Mouse (Mus musculus) neural tube, embryonic 11.5 days (tissue): ENCODE data around the gene Epha3. TPM values are rescaled to one million over a fixed set of nuclear protein-coding genes. Genes with fewer than 3 reads are reported as not detected.
A peak's percentile ranks its signal among the peaks of the same experiment; 100 is the strongest.

Experiments
- ATAC-seq: fragments of 200-750 bp; cut with Nextera tagmentation; 2 replicates; pipeline ENCODE4 v1.8.0; 2017; ENCODE audit warnings: moderate number of reproducible peaks, mild to moderate bottlenecking, moderate TSS enrichment, moderate library complexity; ENCODE audit not compliant: insufficient read depth, low FRiP score, low TSS enrichment
- DNase-seq: peaks from one replicate; pipeline ENCODE4 v3.0.0-alpha.2; 2015; ENCODE audit warnings: low spot score
- H3K27ac ChIP-seq: fragments of 300-500 bp; sonication (generic); 2 replicates; pipeline ENCODE4 v1.5.1; 2014; ENCODE audit warnings: low read depth, mild to moderate bottlenecking, low read length
- H3K27me3 ChIP-seq: fragments of 300-500 bp; sonication (generic); 2 replicates; pipeline ENCODE4 v1.6.1; 2014; ENCODE audit warnings: mild to moderate bottlenecking, low read length, mixed read lengths; ENCODE audit not compliant: control insufficient read depth, insufficient read depth
- H3K36me3 ChIP-seq: fragments of 300-500 bp; sonication (generic); 2 replicates; pipeline ENCODE4 v1.6.1; 2014; ENCODE audit warnings: mild to moderate bottlenecking, low read length, moderate library complexity, mixed read lengths; ENCODE audit not compliant: control insufficient read depth, insufficient read depth
- H3K4me1 ChIP-seq: fragments of 300-500 bp; sonication (generic); 2 replicates; pipeline ENCODE4 v1.6.1; 2014; ENCODE audit warnings: low read length, mixed read lengths; ENCODE audit not compliant: control insufficient read depth, insufficient read depth
- H3K4me2 ChIP-seq: fragments of 300-500 bp; sonication (generic); 2 replicates; pipeline ENCODE4 v1.6.1; 2014; ENCODE audit warnings: low read depth, mild to moderate bottlenecking, moderate library complexity
- H3K4me3 ChIP-seq: fragments of 300-500 bp; sonication (generic); 2 replicates; pipeline ENCODE4 v1.5.1; 2014; ENCODE audit warnings: low read depth, low read length
- H3K9ac ChIP-seq: fragments of 300-500 bp; sonication (generic); 2 replicates; pipeline ENCODE4 v1.6.1; 2014; ENCODE audit warnings: mild to moderate bottlenecking, low read length
- H3K9me3 ChIP-seq: fragments of 300-500 bp; sonication (generic); 2 replicates; pipeline ENCODE4 v1.6.1; 2016; ENCODE audit warnings: low read length; ENCODE audit not compliant: control insufficient read depth
- WGBS: fragments of 180-500 bp; shearing (Covaris S2); extraction: QIAGEN DNeasy Blood & Tissue Kit; methylation state at CpG from one replicate; pipeline ENCODE4 v1.1.7; 2014; 5-methylcytosine and 5-hydroxymethylcytosine counted together
- polyA plus RNA-seq: library from polyadenylated mRNA; unstranded; fragments of >200 nt; fragmentation: Nextera tagmentation; extraction: Ambion mirVana; gene quantifications from 2 replicates; pipeline ENCODE4 v1.2.1, GENCODE M21; 2014

Gene Epha3
- polyA plus RNA-seq, 1 experiment from 2014 or later = 91.9 TPM

DNA sequence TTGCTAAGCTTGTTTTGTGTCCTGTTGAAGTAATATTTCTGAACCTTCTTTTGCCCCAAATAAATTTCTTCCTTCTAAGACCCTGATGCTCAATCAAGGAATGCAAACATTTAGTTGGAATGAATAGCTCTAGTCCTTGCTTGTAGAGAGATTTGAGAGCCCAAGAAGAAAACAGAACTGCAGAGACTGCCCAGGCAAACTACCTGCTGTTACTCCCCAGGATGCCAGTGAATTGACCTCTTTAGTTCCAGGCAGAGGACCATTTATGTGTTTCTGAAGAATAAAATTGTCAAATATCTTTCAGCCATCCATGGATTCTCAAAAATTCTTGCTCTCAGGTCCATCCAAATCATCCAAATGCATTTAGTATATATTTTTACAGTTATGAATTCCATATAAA, 238.7 kb downstream of the Epha3 start:
- DNase-seq = no peak
- H3K27ac ChIP-seq = no peak overlapping the region
- no peaks in the 10 kb centered on the region for H3K27me3 ChIP-seq

DNA sequence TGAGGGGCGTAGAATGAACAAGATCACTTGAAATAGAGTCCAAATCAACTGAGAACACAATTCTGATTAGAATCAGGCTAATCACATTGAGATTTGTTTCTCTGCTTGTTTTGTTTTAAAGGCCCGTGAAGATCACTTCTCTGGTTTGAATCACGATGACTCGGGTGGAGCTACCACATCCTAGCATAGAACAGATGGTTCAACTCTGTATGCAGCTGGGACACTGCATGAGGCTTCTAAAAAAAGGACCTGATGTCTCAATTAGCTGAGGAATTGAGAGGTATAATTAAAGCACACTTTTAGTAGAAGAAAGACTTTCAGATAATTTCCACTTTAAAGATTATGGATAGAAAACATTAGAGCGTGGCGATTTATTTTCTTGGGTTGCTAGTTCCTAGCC, 242.1 kb downstream of the Epha3 start:
- Histone ChIP-seq H3K9ac (no peak overlapping the region), H3K27ac (no peak overlapping the region), H3K4me2 (no peak overlapping the region), H3K4me3 (no peak overlapping the region), H3K4me1 (no peaks in the 10 kb centered on the region), H3K9me3 (no peaks in the 10 kb centered on the region), H3K36me3 (no peaks in the 10 kb centered on the region), H3K27me3 (no peaks in the 10 kb centered on the region)
- 76% methylated on average over 6 of the region's 6 CpGs for WGBS
- DNase-seq (no peak), ATAC-seq (no peak)

More for the DNA sequence above, 238.7 kb downstream of the Epha3 start:
- no peak for ATAC-seq
- Histone ChIP-seq H3K4me1 (no peaks in the 10 kb centered on the region), H3K4me3 (no peak overlapping the region), H3K36me3 (no peaks in the 10 kb centered on the region), H3K9me3 (no peaks in the 10 kb centered on the region), H3K9ac (no peak overlapping the region), H3K4me2 (no peak overlapping the region)

DNA sequence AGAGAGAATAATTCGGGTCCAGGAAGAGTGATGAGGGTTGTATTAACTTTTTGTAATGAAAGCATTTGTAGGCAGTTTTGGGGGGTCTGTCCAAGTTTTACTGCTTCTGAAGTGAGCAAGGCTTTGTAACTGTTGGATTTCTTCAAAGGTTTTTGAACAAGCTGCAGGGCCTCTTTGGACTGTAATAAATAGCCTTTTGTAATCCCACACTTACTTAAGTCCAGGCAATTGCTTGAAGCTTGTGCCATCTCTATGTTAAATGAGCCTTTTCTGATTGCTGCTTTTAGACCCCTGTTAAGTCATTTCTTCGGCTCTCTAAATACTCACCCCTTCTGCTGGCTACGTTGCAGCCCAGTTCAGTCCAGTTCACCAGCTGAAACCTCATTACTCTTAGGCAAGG, 248.6 kb downstream of the Epha3 start:
- no peak for DNase-seq
- no peaks in the 10 kb centered on the region for H3K36me3 ChIP-seq
- ATAC-seq = no peak
- no peaks in the 10 kb centered on the region for H3K9me3 ChIP-seq
- H3K4me3 ChIP-seq = no peak overlapping the region
- no peak overlapping the region for H3K27ac ChIP-seq
- H3K27me3 ChIP-seq = no peaks in the 10 kb centered on the region
- no peak overlapping the region for H3K9ac ChIP-seq
- H3K4me1 ChIP-seq = no peaks in the 10 kb centered on the region
- no peak overlapping the region for H3K4me2 ChIP-seq
- 23% methylated on average over 3 of the region's 3 CpGs for WGBS

DNA sequence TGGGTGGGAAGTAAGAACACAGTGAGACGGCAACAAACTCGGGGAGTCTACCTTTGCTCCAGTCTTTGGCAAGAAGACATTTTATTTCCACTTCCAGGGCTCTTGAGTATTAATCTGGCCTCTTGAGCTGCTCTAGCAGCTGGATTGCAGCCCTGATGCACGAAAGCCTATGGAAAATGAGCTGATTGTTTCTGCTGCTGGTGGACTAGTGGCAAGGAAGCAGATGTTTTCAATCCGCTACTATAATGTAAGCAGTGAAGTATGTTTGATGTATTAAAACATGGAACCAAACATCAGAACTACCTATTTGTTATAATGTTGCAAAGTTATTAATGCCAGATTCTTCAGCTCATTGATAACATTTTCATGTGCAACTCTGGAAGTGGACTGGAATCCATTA, 251.0 kb downstream of the Epha3 start:
- Histone ChIP-seq H3K9ac (no peak overlapping the region), H3K27ac (no peak overlapping the region), H3K27me3 (no peaks in the 10 kb centered on the region), H3K9me3 (no peaks in the 10 kb centered on the region), H3K4me1 (no peaks in the 10 kb centered on the region), H3K4me2 (no peak overlapping the region), H3K4me3 (no peak overlapping the region), H3K36me3 (no peaks in the 10 kb centered on the region)
- ATAC-seq = no peak
- WGBS = 70% methylated on average over 4 of the region's 4 CpGs
- no peak for DNase-seq

DNA sequence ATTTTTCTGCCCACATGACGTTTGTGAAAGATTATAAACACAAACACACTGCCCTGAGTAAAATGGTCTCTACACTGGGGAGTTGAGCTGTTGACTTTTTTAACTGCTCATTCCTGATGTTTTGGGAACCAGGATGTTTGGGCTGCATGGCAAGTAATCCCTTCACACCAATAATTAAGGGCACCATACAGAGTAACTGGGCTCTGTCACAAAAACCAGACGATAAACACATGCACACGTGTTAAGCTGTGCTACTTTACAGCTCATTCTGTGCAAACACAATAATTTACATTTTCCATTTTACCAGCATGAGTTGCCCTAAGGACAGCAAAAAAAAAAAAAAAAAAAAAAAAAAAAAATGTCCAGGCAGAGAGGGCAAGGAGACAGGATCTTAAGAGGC, 263.7 kb downstream of the Epha3 start:
- Histone ChIP-seq H3K4me3 (no peak overlapping the region), H3K9ac (no peak overlapping the region), H3K27ac (no peak overlapping the region), H3K9me3 (no peaks in the 10 kb centered on the region), H3K4me2 (no peak overlapping the region), H3K4me1 (no peaks in the 10 kb centered on the region), H3K36me3 (no peaks in the 10 kb centered on the region), H3K27me3 (no peaks in the 10 kb centered on the region)
- no peak for DNase-seq
- WGBS = 52% methylated on average over 3 of the region's 3 CpGs
- ATAC-seq = no peak

DNA sequence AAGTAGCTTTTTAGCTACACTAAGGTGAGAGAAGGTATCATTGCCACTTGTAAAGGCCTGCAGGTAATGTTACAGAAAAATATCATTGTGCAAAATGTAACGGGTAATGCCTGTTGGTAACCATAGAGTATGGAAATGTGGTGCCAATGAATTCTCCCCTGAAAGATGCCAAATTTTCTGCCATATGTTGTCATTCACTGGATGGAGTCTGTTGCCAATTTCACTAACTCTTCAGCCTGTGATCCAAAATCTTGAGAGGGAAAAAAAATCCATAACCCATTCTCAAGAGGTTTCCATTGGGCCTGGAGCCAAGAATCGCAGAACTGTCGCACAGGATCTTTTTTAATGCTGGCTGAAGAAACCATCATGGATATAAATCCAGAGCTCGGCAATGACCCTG, 269.3 kb downstream of the Epha3 start:
- DNase-seq (no peak), ATAC-seq (no peak)
- no peaks in the 10 kb centered on the region for H3K27me3 ChIP-seq
- no peak overlapping the region for H3K4me3 ChIP-seq
- no peak overlapping the region for H3K9ac ChIP-seq
- 85% methylated on average over 4 of the region's 4 CpGs for WGBS
- H3K4me2 ChIP-seq = no peak overlapping the region
- no peaks in the 10 kb centered on the region for H3K4me1 ChIP-seq
- H3K36me3 ChIP-seq = no peaks in the 10 kb centered on the region; the same call in 1 of the 2 replicates
- no peaks in the 10 kb centered on the region for H3K9me3 ChIP-seq
- H3K27ac ChIP-seq = no peak overlapping the region

DNA sequence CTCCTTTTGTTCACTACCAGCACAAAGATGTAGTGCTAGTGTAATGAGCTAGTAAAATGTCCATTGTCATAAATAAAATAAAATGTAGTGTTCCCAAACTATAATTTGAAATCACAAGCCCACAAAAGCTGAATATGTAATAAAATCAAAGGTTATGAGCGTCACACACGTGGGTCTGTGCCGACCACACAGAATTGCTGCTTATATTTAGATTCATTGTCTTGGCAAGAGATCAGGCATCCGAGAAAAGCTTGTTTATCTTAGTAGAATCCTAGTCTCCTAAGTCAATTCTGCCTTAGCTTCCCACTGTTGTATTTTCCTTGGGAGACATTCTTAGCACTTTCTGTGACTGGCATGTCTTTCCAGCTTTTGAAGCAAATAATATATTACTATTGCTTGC, 294.2 kb downstream of the Epha3 start:
- Histone ChIP-seq H3K4me2 (no peak overlapping the region), H3K27me3 (no peaks in the 10 kb centered on the region), H3K9me3 (no peaks in the 10 kb centered on the region), H3K36me3 (no peaks in the 10 kb centered on the region), H3K9ac (no peak overlapping the region), H3K27ac (no peak overlapping the region), H3K4me1 (no peaks in the 10 kb centered on the region), H3K4me3 (no peak overlapping the region)
- ATAC-seq = no peak
- 84% methylated on average over 4 of the region's 4 CpGs for WGBS
- no peak for DNase-seq

DNA sequence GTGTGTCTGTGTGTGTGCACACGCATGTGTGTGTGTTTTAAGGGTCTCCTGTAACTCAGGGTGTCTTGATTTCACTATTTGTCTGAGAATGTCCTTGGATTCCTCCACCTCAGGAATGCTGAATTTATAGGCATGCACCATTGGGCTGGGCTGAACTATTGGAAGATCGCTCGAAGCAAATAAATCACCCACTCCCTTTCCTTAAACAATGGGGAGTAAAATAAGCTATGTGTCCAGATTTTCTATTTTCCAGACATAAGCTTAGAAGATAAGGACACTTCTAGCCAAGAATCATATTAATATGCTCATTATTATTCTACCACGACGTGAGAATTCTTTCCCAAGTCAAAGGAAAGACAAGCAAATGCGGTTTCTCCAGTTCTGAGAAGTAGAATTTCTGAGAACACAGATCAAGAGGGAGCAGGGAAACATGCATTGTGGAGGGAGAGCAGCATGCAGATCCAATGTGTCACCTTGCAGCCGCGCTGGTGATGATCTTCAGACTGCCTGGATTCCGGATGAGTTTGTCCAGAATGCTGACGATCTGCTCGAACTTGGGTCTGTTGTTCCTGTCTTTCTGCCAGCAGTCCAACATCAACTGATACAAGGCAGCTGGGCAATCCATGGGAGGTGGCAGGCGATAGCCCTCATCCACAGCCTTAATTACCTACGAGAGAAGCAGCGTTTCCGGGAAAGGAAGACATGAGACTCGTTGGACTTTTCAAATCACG, 297.7 kb downstream of the Epha3 start:
- Histone ChIP-seq H3K9me3 (no peaks in the 10 kb centered on the region), H3K36me3 (no peaks in the 10 kb centered on the region), H3K4me2 (no peak overlapping the region), H3K4me1 (no peaks in the 10 kb centered on the region), H3K27me3 (no peaks in the 10 kb centered on the region), H3K27ac (no peak overlapping the region), H3K9ac (no peak overlapping the region), H3K4me3 (no peak overlapping the region)
- ATAC-seq (no peak), DNase-seq (no peak)
- WGBS = 88% methylated on average over 17 of the region's 17 CpGs

DNA sequence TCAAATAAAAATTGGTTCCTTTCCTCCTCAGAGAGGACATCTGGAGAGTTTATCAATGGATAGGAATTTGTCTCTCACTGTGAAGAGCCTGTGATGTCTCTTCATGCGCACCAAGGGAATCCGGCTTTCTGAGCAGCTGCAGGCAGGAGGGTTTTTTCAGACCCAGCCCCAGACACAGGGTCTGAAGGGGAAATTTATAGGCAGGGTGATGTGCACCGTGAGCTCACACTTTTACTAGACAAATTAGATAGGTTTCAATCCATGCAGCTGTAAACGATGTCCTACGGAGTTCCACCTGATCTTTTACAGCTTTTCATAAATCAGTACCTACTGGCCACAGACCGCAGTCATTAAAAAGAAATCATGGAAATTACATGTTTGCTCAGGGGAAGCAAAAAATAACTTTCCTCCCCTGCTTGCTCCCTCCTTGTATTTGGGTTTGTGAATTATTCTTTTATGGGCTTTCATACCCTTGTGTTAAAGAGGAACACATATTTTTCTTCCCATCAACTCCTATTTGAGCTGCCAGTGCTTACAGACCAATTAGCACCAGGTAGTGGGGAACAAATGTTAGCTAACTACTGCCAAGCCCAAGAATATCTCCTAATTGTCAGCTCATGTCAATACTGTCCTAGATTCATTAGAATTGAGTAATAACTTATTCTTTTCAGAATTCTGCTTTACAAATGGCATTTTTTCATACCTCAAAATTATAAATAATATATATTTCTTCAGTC, 307.4 kb downstream of the Epha3 start:
- DNase-seq (peak; percentile 48), ATAC-seq (peak; percentile 61; the same call in 1 of the 2 replicates)
- Histone ChIP-seq H3K9me3 (no peaks in the 10 kb centered on the region), H3K27ac (no peak overlapping the region), H3K4me3 (no peak overlapping the region), H3K36me3 (no peaks in the 10 kb centered on the region), H3K4me1 (no peaks in the 10 kb centered on the region), H3K4me2 (no peak overlapping the region), H3K9ac (no peak overlapping the region), H3K27me3 (no peaks in the 10 kb centered on the region)
- 22% methylated on average over 6 of the region's 6 CpGs for WGBS
